Mouse (Mus musculus): ENCODE data around the gene Hddc3. TPM values are rescaled to one million over a fixed set of nuclear protein-coding genes. Genes with fewer than 3 reads are reported as not detected.

Hddc3 gene
- total and polyA plus RNA-seq, 3 experiments: 47.1 to 58.1 TPM; not detected in 1

- DNase-seq (ENCODE audit: low read depth, low spot score): peak; percentile 51
- H3K27ac ChIP-seq (ENCODE audit: control insufficient read depth, low read depth, low read length): no peak overlapping the region
- H3K27me3 ChIP-seq (ENCODE audit: control insufficient read depth in 1 of 2, insufficient read depth in 2 of 2, low read length in 2 of 2): no peaks in the 10 kb centered on the region
- H3K9me3 ChIP-seq (replicated peaks; ENCODE audit: insufficient read depth, low read length): no peaks in the 10 kb centered on the region
- H3K4me1 ChIP-seq (ENCODE audit: control insufficient read depth in 1 of 2, insufficient read depth in 2 of 2, low read length in 2 of 2): peaks cover 5 to 16% of the 10 kb centered on the region in 2 experiments
- peaks cover 0 to 14% of the 10 kb centered on the region in 2 experiments; a peak in 2 of 4 replicates for H3K36me3 ChIP-seq (ENCODE audit: control insufficient read depth in 1 of 2, insufficient read depth in 2 of 2, low read length in 2 of 2)
- no peak overlapping the region for H3K4me3 ChIP-seq (ENCODE audit: control insufficient read depth in 1 of 2, insufficient read depth in 1 of 2, low read depth in 2 of 2, low read length in 2 of 2)
- TF ChIP-seq MYB (IDR thresholded peaks at IDR 0.05; ENCODE audit: low read depth, low read length) (no peak), ZKSCAN1 (IDR thresholded peaks at IDR 0.05; ENCODE audit: low read depth, low read length) (no peak), RAD21 (IDR thresholded peaks at IDR 0.05; ENCODE audit: low read depth, low read length) (peak; percentile 18), MAX (IDR thresholded peaks at IDR 0.05; ENCODE audit: low read length) (no peak), NRF1 (IDR thresholded peaks at IDR 0.05; ENCODE audit: insufficient read depth, low read depth, low read length, poor library complexity, severe bottlenecking) (no peak), CTCF (IDR thresholded peaks at IDR 0.05 in 2 of 3, conservative IDR thresholded peaks at IDR 0.05 in 1 of 3; ENCODE audit: control insufficient read depth in 1 of 3, insufficient read depth in 1 of 3, low read depth in 2 of 3, low read length in 3 of 3, poor library complexity in 1 of 3, severe bottlenecking in 1 of 3) (peak; percentile 68 to 81 (median 72)), SMC3 (IDR thresholded peaks at IDR 0.05; ENCODE audit: low read depth, low read length) (peak; percentile 48), UBTF (IDR thresholded peaks at IDR 0.05; ENCODE audit: borderline replicate concordance, insufficient read depth, low read depth, low read length) (no peak), ZNF384 (IDR thresholded peaks at IDR 0.05; ENCODE audit: low read depth, low read length) (no peak), ZC3H11A (IDR thresholded peaks at IDR 0.05; ENCODE audit: low read depth, low read length) (no peak), E2F4 (IDR thresholded peaks at IDR 0.05; ENCODE audit: borderline replicate concordance, low read depth, low read length) (no peak)
- H3K79me2 ChIP-seq (ENCODE audit: control insufficient read depth, insufficient read depth, low read length, poor library complexity): no peaks in the 10 kb centered on the region
- H3K9ac ChIP-seq (ENCODE audit: control insufficient read depth, low read depth, low read length, poor library complexity, severe bottlenecking): no peak overlapping the region
Measured at GRCm38 (mm10) chr7:80379531-80379930, 36.6 kb downstream of the Hddc3 start.

GRCm38 (mm10) chr7:80382919-80383318, 40.0 kb downstream of the Hddc3 start:
- TF ChIP-seq CHD1 (IDR thresholded peaks at IDR 0.05; ENCODE audit: low read depth, low read length) (no peak), HCFC1 (IDR thresholded peaks at IDR 0.05; ENCODE audit: low read depth, low read length) (no peak), RCOR1 (IDR thresholded peaks at IDR 0.05; ENCODE audit: low read depth, low read length) (no peak), ELF1 (IDR thresholded peaks at IDR 0.05; ENCODE audit: low read depth, low read length) (no peak), ZNF384 (IDR thresholded peaks at IDR 0.05; ENCODE audit: low read depth, low read length) (no peak), USF1 (IDR thresholded peaks at IDR 0.05; ENCODE audit: low read depth, low read length) (no peak), SMC3 (IDR thresholded peaks at IDR 0.05; ENCODE audit: low read depth, low read length) (no peak), CHD2 (IDR thresholded peaks at IDR 0.05; ENCODE audit: low read length) (no peak), E2F4 (IDR thresholded peaks at IDR 0.05; ENCODE audit: borderline replicate concordance, low read depth, low read length) (no peak), UBTF (IDR thresholded peaks at IDR 0.05; ENCODE audit: borderline replicate concordance, insufficient read depth, low read depth, low read length) (no peak)
- no peaks in the 10 kb centered on the region for H3K79me2 ChIP-seq (ENCODE audit: control insufficient read depth, insufficient read depth, low read length, poor library complexity)
- H3K9me3 ChIP-seq (replicated peaks; ENCODE audit: insufficient read depth, low read length): no peaks in the 10 kb centered on the region
- H3K9ac ChIP-seq (ENCODE audit: control insufficient read depth, low read depth, low read length, poor library complexity, severe bottlenecking): no peak overlapping the region
- H3K27me3 ChIP-seq (ENCODE audit: control insufficient read depth in 1 of 2, insufficient read depth in 2 of 2, low read length in 2 of 2): no peaks in the 10 kb centered on the region
- H3K36me3 ChIP-seq (ENCODE audit: control insufficient read depth in 1 of 2, insufficient read depth in 2 of 2, low read length in 2 of 2): no peaks in the 10 kb centered on the region
- H3K4me1 ChIP-seq (ENCODE audit: control insufficient read depth in 1 of 2, insufficient read depth in 2 of 2, low read length in 2 of 2): peaks cover 2 to 4% of the 10 kb centered on the region in 2 experiments; a peak in 2 of 4 replicates
- no peak overlapping the region for H3K27ac ChIP-seq (ENCODE audit: control insufficient read depth, low read depth, low read length)
- no peak overlapping the region for H3K4me3 ChIP-seq (ENCODE audit: control insufficient read depth in 1 of 2, insufficient read depth in 1 of 2, low read depth in 2 of 2, low read length in 2 of 2)
- DNase-seq (ENCODE audit: low read depth, low spot score): no peak
